ENCODE assay signal across 12 mouse cellular contexts in genomic region chr11:35972270-35972931, GRCm38 (mm10). TPM values are rescaled to one million over a fixed set of nuclear protein-coding genes. Genes with fewer than 3 reads are reported as not detected.
DNase-seq lines count a peak whose midpoint lies in the region; ATAC-seq lines count a peak whose summit lies in the region.
"Had no signal": no experiment of that assay in that cellular context is flagged by ENCODE, and none has a peak within 500 bp of the region (broad histone marks: within the 10 kb centered on the region; RNA-seq: fewer than 3 reads in every experiment).

No protein-coding gene starts in this region.

- ATAC-seq in kidney, embryonic 15.5 days (replicated peaks; ENCODE audit: low FRiP score), result no peak
- peak; percentile 23; the same call in 1 of the 2 replicates for ATAC-seq in forebrain, embryonic 13.5 days
- no peak for ATAC-seq in intestine, embryonic 16.5 days

- WGBS in kidney, embryonic 15.5 days, result 14% methylated on average over 6 of the region's 6 CpGs
- 5% methylated on average over 6 of the region's 6 CpGs for WGBS in forebrain, embryonic 13.5 days
- WGBS in intestine, embryonic 16.5 days, result 29% methylated on average over 6 of the region's 6 CpGs

- H3K9ac ChIP-seq in kidney, embryonic 15.5 days, result no peak overlapping the region
- H3K9ac ChIP-seq in forebrain, embryonic 13.5 days, result no peak overlapping the region
- H3K9ac ChIP-seq in intestine, embryonic 16.5 days (ENCODE audit: low read depth, low read length), result no peak overlapping the region

- no peaks in the 10 kb centered on the region for H3K9me3 ChIP-seq in kidney, embryonic 15.5 days (replicated peaks)
- no peaks in the 10 kb centered on the region for H3K9me3 ChIP-seq in forebrain, embryonic 13.5 days (replicated peaks)
- H3K9me3 ChIP-seq in intestine, embryonic 16.5 days (ENCODE audit: control insufficient read depth, low read length), result no peaks in the 10 kb centered on the region

- no peaks in the 10 kb centered on the region; the same call in 1 of the 2 replicates for H3K36me3 ChIP-seq in kidney, embryonic 15.5 days
- peaks cover 3% of the 10 kb centered on the region; the same call in 1 of the 2 replicates for H3K36me3 ChIP-seq in forebrain, embryonic 13.5 days (ENCODE audit: poor library complexity, severe bottlenecking)
- no peaks in the 10 kb centered on the region for H3K36me3 ChIP-seq in intestine, embryonic 16.5 days (ENCODE audit: control insufficient read depth, insufficient read depth, low read length)

- H3K27me3 ChIP-seq in kidney, embryonic 15.5 days, result 0 out of 2 replicates have a peak, but pooled peaks cover 2% of the 10 kb centered on the region
- no peaks in the 10 kb centered on the region for H3K27me3 ChIP-seq in forebrain, embryonic 13.5 days
- H3K27me3 ChIP-seq in intestine, embryonic 16.5 days (replicated peaks; ENCODE audit: control insufficient read depth, insufficient read depth, low read length), result no peaks in the 10 kb centered on the region
- H3K27me3 ChIP-seq: CH12.LX had no signal

- no peak overlapping the region for H3K4me3 ChIP-seq in kidney, embryonic 15.5 days (replicated peaks)
- no peak overlapping the region for H3K4me3 ChIP-seq in forebrain, embryonic 13.5 days
- H3K4me3 ChIP-seq in intestine, embryonic 16.5 days (ENCODE audit: low read length), result no peak overlapping the region

- H3K27ac ChIP-seq in kidney, embryonic 15.5 days, result no peak overlapping the region
- no peak overlapping the region for H3K27ac ChIP-seq in forebrain, embryonic 13.5 days
- peak overlapping the region; percentile 73; the same call in 1 of the 2 replicates for H3K27ac ChIP-seq in intestine, embryonic 16.5 days (ENCODE audit: low read length)

- 0 out of 2 replicates have a peak overlapping the region, but pooled peaks have one; percentile 16 for H3K4me2 ChIP-seq in kidney, embryonic 15.5 days
- H3K4me2 ChIP-seq in forebrain, embryonic 13.5 days, result peak overlapping the region; percentile 11
- no peak overlapping the region; the same call in 1 of the 2 replicates for H3K4me2 ChIP-seq in intestine, embryonic 16.5 days (ENCODE audit: low read depth, low read length)

- DNase-seq in kidney, adult 18-20 months, result no peak
- peak; percentile 20 for DNase-seq in retina, postnatal 1 day
- DNase-seq in ovary, postnatal 10 days (ENCODE audit: low spot score), result no peak
- DNase-seq in layer of hippocampus, adult 9-11 months, result no peak
- DNase-seq: adrenal gland, postnatal 14 days; cerebellum, adult 11 months; kidney, adult 2 months; thymus, postnatal 14 days had no signal

- peaks cover 39% of the 10 kb centered on the region for H3K4me1 ChIP-seq in kidney, embryonic 15.5 days
- H3K4me1 ChIP-seq in forebrain, embryonic 13.5 days, result peaks cover 46% of the 10 kb centered on the region
- peaks cover 13% of the 10 kb centered on the region for H3K4me1 ChIP-seq in intestine, embryonic 16.5 days (ENCODE audit: control insufficient read depth, insufficient read depth, low read length)

RNA-seq across cellular contexts. Expression of gene Wwc1, which starts 7.9 kb away (rescaled TPM):
- 6.9 and 7.1 TPM in 2 replicates for polyA plus RNA-seq in kidney, embryonic 15.5 days (2015; fragmentation: Nextera tagmentation; extraction: Ambion mirVana)
- 8.6 and 8.8 TPM in 2 replicates for polyA plus RNA-seq in forebrain, embryonic 13.5 days (2015; fragmentation: Nextera tagmentation; extraction: Ambion mirVana)
- 8.5 and 9.0 TPM in 2 replicates for polyA plus RNA-seq in intestine, embryonic 16.5 days (2015; fragmentation: Nextera tagmentation; extraction: Ambion mirVana)
